Mouse (Mus musculus) right cerebral cortex, postnatal 25 days (tissue): ENCODE results near the gene Hsp90ab1.

Source experiments
- DNase-seq: peaks from one replicate; pipeline ENCODE4 v3.0.0; 2022

Gene Hsp90ab1

DNA sequence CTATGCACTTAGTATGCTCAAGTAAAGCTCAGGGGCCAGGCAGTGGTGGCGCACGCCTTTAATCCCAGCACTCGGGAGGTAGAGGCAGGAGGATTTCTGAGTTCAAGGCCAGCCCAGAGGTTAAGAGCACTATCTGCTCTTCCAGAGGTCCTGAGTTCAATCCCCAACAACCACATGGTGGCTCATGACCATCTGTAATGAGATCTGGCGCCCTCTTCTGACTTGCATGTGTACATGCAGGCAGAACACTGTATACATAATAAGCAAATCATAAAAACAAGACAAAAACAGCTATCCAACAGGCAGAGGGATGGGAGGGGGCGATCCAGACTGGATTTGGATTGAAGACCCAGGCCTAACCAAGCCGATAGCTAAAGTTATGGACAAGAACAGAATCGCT lies 5.8 kb upstream of the Hsp90ab1 start:
- DNase-seq: no peak

GRCm38 (mm10) chr17:45578242-45578641 lies 5.2 kb upstream of the Hsp90ab1 start:
- no peak for DNase-seq

GRCm38 (mm10) chr17:45575123-45575897 lies 2.2 kb upstream of the Hsp90ab1 start:
- DNase-seq: no peak

- peak; percentile 87 for DNase-seq
These were observed 1.2 kb upstream of the Hsp90ab1 start for GRCm38 (mm10) chr17:45574129-45574761.

GRCm38 (mm10) chr17:45573780-45574123 lies 681 bp upstream of the Hsp90ab1 start:
- DNase-seq: peak; percentile 95

DNA sequence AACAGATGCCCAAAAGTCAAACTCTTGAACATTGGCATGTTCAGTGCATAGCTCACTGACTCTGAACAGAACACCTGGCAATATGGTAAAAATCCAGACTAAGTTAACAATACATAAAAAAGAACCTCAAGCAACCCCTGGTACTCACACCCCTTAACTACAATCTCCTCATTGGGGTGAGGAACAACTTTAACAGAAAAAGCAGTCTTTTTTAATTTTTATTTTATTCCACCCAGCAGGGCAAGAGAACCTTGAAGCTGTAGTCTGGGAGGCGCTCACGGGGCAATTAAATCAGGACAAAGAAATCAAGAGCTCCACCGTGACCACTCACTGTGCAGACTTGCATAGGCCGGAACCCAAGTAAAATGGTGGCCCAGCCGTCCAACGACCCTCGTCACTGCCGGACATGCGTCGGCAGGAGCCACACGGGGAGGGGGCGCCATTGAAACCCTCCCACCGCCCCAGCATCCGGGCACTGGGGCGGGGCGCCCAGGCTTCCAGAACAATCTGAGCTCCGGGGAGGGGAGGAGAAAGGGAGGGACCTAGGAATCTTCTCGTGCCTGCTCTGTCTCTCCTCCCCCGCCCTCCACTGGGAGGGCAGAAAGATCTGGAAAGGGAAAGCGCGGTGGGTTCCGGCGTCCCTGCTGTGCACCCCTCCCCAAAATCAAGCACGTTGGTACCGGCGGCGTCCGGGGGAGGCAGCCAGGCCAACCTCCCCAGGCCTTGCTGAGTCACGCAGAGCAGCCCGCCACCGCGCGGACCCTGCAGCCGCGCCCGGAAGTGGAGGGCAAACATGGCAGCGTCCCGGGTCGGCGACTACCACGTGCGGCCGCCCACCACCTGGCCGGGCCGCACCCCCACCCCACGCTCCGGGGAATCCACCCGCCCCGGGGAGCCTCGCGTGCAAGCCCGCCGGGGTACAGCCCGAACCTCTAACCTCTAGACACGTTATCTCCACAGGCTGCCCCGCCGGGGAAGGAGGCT lies 676 bp downstream of the Hsp90ab1 start:
- peak; percentile 77 for DNase-seq

DNA sequence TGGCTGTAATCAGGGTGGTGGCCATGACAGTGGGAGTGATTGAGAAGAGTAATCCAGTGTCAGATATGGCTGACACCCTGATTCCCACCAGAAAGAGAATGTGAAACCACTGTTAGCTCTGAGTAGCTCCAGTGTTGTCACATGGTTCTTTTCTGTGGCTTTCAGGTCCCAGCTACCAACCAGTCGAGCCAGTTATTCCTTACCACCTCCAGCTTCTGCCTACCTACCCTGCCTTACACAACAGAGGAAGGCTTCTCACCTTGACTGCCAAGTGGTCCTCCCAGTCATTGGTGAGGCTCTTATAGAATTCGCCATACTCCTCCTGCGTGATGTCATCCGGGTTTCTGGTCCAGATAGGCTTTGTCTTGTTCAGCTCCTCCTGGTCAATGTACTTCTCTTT lies 3.1 kb downstream of the Hsp90ab1 start:
- no peak for DNase-seq

DNA sequence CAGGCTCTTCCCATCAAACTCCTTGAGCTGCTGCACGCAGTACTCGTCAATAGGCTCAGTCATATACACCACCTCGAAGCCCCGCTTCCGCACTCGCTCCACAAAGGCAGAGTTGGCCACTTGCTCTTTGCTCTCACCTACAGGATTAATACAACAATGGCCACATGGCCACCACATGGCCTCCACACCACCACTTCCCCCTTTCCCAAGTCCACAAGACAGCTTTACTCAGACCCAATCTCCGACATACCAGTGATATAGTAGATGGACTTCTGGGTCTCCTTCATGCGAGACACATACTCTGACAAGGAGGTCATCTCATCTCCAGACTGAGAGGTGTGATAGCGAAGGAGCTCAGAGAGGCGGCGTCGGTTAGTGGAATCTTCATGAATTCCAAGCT lies 4.1 kb downstream of the Hsp90ab1 start:
- DNase-seq: no peak

DNA sequence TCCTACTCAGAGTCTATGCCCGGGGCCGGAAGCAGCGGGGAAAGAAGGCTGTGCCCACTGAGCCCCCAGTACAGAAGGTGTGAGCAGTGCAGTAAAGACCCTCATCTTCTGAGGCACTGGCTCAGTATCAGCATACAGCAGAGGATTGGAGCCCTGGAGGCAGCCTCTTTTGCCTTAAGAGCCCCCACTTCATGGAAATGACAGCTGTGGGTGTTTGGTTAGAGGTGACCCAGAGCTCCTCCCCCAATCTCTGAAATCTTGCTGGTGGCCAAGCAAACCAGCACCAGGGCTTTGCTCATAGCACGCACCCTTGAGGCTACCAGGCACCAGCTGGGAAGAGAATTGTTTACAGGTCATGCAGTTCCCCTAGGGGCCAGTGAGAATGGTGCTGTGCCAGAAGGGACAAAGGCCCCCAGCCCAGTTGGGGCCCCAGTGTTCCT lies 5.9 kb downstream of the Hsp90ab1 start:
- DNase-seq: no peak

DNA sequence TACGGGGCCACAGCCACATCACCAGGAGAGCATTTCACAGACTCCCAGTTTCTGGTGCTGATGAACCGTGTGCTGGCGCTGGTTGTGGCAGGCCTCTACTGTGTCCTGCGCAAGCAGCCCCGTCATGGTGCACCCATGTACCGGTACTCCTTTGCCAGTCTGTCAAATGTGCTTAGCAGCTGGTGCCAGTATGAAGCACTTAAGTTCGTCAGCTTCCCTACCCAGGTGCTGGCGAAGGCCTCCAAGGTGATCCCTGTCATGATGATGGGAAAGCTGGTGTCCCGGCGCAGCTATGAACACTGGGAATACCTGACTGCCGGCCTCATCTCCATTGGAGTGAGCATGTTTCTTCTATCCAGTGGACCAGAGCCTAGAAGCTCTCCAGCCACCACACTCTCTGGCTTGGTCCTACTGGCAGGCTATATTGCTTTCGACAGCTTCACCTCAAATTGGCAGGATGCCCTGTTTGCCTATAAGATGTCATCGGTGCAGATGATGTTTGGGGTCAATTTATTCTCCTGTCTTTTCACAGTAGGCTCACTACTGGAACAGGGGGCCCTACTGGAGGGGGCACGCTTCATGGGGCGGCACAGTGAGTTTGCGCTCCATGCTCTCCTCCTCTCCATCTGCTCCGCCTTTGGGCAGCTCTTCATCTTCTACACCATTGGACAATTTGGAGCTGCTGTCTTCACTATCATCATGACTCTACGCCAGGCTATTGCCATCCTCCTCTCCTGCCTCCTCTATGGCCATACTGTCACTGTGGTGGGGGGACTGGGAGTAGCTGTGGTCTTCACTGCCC lies 6.5 kb downstream of the Hsp90ab1 start:
- peak; percentile 30 for DNase-seq

GRCm38 (mm10) chr17:45566031-45566359 lies 7.1 kb downstream of the Hsp90ab1 start:
- DNase-seq: no peak

DNA sequence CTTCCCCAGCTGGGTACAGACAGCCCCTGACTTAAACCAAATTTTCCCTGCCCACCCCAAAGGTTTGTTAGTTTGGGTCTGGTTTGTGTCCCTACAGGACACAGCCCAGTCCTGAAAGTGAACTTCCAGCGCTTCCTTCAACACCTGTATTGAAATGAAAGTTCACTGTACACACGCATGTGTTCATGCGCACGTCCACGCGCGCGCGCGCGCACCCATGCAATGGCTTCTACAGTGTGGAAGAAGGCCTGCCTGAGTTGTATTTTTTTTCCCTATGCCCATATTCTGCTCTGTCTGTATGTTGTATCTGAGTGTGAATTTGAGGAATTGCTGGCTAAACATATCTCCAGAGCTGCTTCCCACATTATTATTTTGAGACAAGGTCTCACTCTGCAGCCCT lies 8.0 kb downstream of the Hsp90ab1 start:
- no peak for DNase-seq

GRCm38 (mm10) chr17:45564531-45565084 lies 8.5 kb downstream of the Hsp90ab1 start:
- DNase-seq: no peak

DNA sequence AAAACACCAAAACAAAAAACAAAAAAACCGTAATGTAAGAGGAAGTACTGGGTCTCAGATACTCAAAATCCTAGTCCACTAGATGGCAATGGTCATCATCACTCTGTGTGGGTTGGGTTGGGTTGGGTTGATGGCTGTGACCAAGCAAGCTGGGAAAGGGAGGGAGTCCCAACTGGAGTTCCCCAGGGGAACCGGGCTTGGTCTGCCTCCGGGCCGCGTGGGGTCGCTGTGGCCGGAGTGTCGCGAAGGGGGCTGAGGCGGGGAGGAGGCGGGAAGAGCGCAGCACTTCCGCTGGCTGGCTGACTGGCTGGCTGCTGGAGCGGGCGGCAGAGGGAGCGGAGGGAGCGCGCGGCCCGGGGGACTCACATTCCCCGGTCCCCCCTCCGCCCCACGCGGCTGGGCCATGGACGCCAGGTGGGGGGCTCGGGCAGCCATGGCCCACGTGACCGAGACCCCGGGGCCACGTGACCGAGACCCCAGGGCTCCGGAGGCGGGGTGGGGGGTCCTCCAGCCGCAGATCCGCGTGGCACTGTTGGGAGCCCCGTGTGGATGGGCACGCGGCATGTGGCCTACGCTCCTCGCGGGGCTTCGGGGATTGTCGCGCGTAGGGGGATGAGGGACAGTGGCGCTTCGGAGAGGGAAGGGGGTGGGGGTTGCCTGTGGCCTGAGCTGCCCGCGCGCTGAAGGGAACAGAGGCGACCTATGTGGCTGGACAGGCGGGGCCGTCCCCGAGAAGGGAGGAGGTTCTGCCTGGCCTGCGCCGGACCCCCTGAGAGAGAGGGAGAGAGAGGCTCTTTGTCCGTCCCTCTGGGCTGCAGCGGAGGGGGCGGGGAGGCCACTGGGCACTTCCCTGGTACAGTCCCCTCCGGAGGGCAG lies 9.2 kb downstream of the Hsp90ab1 start, which contains the start of gene Slc35b2:
TSS of gene Slc35b2 (plus strand) at position 220 of the 876 bp plus-strand sequence.
- DNase-seq: peak; percentile 92

- DNase-seq: no peak
These were observed 9.9 kb downstream of the Hsp90ab1 start for GRCm38 (mm10) chr17:45563216-45563615.

GRCm38 (mm10) chr17:45559732-45560525 lies 13.1 kb downstream of the Hsp90ab1 start:
- no peak for DNase-seq

DNA sequence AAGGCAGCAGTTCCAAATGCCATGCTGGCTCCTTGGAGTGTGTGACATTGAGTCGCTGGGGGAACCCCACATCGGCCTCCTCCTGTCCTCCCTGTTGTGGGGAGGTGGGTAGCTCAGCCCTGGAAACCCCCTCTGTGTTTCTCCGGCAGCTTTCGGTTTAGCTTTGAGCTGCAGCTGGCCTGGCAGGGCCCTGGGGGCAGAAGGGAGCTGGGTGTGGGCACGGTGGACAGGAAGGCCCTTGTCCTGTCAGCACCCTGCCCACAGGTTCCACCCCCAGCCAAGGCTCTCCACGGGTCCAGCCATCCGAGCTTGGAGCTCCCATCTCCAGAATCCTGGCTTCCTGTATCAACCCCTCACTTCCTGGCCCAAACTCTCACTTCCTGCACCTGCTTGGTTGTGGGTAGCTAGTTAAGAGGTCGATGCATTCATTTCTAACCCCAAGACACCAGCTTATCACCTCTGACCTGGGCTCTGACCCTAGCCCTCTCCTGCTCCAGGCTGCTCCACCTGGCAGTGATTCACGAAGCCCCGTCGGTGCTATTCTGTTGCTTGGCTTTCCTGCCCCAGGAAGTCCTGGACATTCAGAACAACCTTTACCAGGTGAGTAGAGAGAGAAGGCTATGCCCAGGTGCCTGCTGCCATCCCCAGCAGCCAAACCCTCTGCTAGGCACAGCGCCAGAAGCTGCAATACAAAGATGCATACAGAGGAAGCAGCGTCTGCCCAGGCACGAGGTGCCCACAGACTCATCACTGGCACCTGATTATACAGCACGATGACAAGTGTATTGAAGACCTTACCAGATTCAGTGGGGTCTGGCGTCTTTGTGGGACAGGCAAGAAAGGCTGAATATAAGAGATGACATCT lies 14.8 kb downstream of the Hsp90ab1 start:
- no peak for DNase-seq

- no peak for DNase-seq
These were observed 15.7 kb downstream of the Hsp90ab1 start for GRCm38 (mm10) chr17:45557246-45557824.
